Mouse (Mus musculus): ENCODE results near the gene Hoxb3.

Hoxb3 gene

DNA sequence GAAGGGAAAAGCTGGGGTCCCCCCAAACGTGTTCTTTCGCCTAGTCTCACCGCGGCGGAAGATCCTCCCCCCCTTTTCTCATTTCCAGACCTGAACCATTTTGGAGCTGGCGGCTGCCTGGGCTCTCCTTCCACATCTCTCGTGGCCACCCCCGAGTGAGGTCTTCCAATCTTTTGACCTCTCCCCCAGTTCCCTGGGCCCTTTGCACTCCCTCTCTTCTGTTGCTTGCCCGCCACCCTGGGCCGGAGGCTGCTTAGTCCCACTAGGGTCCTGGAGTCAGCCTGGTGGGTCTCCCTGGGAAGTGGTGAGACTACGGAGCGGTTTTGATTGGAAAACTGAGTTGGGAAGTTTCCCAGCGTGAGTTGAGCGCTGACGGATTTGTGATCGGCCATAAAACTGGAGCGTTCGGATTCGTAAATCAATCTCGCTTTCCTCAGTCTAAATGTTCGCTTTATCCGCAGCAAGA is 2.7 kb downstream of the Hoxb3 start:
- in situ Hi-C loops (cut with MboI; ENCODE audit: low pct_unique_long_range_greater_than_20kb in 1 of 2, low sequenced_read_pairs in 2 of 2, unreplicated experiment in 1 of 2) = loop anchor here in 1 of 2 experiments (10.0 to 25.0 kb wide), 2 partner anchors 151 to 687 kb away; partner anchors contain the start of gene Sp6

DNA sequence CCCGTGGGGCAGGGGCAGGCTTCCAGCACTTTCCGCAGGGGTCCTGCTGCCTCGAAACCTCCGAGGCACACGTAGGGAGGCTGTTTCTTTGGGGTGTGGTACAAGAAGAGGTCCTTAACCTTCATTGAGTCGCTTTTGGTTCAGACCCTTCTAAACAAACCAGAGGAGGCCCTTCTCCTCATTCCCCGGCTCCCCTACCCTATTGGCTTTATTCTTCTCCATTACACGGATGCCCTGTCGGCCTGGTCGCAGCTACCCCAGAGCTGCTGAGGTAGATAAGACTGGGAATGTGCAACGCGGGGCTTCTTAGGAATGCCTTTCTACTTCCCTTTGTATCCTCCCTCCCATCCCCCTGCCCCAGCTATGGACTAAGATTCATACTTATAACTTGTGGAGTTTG is 3.6 kb downstream of the Hoxb3 start:
- in situ Hi-C loops (cut with MboI; ENCODE audit: low pct_unique_long_range_greater_than_20kb in 1 of 2, low sequenced_read_pairs in 2 of 2, unreplicated experiment in 1 of 2) = loop anchor here in 1 of 2 experiments (10.0 to 25.0 kb wide), 2 partner anchors 152 to 686 kb away; partner anchors contain the start of gene Sp6

DNA sequence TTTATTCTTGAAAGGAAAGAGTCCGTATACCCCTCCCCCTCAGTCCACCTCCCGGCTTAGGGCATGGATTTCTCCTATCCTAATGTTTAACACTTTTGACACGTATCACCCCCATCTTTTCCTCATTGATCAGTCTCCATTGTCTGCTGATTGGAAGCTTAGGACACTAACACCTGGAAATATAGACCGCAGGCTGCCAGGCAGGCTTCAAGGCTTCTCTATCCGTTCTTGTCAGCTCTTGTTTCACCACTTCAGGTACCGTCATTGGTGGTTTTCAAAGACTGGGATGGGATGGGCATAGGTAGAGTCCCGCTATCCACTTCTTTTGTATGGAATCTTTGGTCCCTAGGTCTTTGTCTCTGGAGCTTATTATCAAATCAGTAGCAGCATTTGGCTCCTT is 4.0 kb downstream of the Hoxb3 start:
- in situ Hi-C loops (cut with MboI; ENCODE audit: low pct_unique_long_range_greater_than_20kb in 1 of 2, low sequenced_read_pairs in 2 of 2, unreplicated experiment in 1 of 2) = loop anchor here in 1 of 2 experiments (10.0 to 25.0 kb wide), 2 partner anchors 152 to 685 kb away; partner anchors contain the start of gene Sp6

DNA sequence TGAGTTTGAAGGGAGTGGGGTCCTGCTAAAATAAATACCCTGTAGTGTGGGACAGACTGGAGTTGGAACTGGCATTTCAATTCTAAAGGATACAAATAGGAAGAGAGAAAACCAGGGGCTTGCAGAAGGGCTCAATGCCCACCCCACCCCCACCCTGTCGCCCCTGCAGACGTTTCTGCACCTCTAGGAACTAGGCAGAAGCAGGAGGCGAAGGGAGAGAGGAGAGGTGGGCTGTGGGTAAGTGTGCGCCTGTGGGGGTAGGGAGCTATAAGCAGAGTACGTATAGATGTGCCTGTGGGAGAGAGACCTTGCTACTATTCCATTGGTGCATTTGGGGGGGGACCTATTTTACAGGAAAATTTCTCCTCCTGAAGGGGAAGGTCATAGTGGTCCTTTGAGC is 4.6 kb downstream of the Hoxb3 start:
- in situ Hi-C loops (cut with MboI; ENCODE audit: low pct_unique_long_range_greater_than_20kb in 1 of 2, low sequenced_read_pairs in 2 of 2, unreplicated experiment in 1 of 2) = loop anchor here in 1 of 2 experiments (10.0 to 25.0 kb wide), 2 partner anchors 153 to 685 kb away; partner anchors contain the start of gene Sp6

DNA sequence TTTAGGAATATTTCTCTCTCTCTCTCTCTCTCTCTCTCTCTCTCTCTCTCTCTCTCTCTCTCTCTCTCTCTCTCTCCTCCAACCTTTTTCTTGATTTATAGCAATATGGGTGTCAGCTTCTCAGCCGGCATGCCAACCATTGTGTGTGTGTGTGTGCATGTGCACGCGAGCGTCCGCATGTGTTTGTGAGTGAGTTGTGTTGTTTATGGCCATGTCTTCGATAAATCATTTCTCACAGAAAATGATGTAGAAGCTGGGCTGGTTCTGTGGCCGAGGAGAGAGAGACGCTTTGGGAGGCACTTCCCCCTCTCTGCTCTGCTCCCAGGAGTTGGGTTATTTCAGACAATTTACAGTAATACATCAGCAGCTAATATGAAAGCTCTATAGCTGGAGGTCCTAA is 5.5 kb downstream of the Hoxb3 start:
- in situ Hi-C loops (cut with MboI; ENCODE audit: low pct_unique_long_range_greater_than_20kb in 1 of 2, low sequenced_read_pairs in 2 of 2, unreplicated experiment in 1 of 2) = loop anchor here in 1 of 2 experiments (10.0 to 25.0 kb wide), 2 partner anchors 154 to 684 kb away; partner anchors contain the start of gene Sp6

DNA sequence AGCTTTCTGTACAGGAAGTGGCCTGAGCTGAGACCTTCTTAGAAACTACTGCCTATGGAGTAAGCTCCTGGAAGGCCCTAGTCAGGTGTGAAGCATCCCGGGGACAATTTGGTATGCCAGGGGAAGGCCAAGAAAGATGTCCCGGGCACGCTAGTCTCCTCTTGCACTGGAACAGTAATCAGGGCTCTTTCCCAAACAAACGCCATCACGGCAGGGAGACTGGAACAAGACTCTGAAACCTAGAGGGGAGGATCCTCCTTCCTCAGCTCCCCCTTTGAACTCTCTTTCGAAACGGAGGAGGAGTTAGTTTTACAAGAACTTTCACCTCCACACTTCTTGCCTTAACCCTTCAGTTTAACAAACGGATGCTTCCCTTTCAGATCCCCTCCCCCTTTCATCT is 9.0 kb downstream of the Hoxb3 start:
- in situ Hi-C loops (cut with MboI; ENCODE audit: low pct_unique_long_range_greater_than_20kb in 1 of 2, low sequenced_read_pairs in 2 of 2, unreplicated experiment in 1 of 2) = loop anchor here in 1 of 2 experiments (25.0 kb wide), 1 partner anchor 680 kb away; the partner anchor contains the start of gene Sp6

DNA sequence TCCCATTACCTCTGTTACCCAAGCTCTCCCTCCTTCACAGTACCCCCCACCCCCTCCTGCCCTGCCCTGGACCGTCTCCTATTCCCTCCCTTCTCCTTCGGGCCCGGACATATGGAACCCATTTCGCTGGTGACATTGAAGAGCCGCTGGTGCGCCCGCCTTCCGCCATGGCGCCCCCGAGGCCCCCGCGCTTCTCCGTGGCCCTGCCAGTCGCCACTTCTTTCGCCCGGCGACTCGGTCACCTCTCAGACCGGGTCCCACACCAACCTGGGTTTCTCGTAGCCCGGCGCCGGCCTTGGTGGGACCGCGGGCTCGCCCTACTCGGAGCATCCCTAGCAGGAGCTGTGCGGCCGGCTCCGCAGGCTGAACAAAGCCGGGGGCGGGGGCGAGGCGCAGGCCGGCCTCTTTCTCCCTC is 9.5 kb downstream of the Hoxb3 start:
- in situ Hi-C loops (cut with MboI; ENCODE audit: low pct_unique_long_range_greater_than_20kb in 1 of 2, low sequenced_read_pairs in 2 of 2, unreplicated experiment in 1 of 2) = loop anchor here in 1 of 2 experiments (25.0 kb wide), 1 partner anchor 680 kb away; the partner anchor contains the start of gene Sp6

DNA sequence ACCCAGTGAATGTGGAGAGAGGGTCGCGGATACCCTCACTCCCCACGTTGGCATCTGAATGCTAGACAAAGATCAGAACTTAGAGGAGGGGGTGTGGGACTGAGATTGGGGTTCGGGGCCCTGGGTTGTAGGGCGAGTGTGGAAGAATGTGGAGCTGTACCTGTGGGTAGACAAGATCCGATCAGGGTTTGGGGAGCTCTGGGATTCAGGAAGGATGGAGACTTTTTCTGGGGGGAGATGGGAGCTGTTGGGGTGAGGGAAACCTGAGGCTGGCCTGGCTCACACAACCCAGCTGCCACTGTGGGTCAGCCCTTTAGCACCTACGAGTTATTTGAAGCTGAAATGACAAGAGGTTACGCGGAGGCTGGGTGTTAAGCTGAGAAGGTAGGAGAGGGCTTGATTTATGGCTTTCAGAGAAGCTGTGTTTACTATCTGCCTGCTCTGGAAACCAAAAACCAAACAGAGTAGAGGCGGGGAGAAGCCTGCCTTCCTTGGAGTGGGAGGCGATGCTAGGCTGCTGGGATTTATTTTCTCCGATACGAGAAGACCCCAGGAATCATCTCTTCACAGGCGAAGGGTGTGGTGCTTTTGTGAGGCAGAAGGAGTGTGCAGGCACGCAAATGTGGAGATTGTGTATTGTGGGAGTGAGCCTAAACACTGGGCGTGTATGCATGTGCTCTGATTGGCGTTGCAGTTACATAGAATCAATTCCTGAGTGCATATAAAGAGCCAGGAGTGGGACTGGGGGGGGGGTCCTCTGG is 10.3 kb downstream of the Hoxb3 start:
- in situ Hi-C loops (cut with MboI; ENCODE audit: low pct_unique_long_range_greater_than_20kb in 1 of 2, low sequenced_read_pairs in 2 of 2, unreplicated experiment in 1 of 2) = loop anchor here in 1 of 2 experiments (25.0 kb wide), 1 partner anchor 679 kb away; the partner anchor contains the start of gene Sp6

DNA sequence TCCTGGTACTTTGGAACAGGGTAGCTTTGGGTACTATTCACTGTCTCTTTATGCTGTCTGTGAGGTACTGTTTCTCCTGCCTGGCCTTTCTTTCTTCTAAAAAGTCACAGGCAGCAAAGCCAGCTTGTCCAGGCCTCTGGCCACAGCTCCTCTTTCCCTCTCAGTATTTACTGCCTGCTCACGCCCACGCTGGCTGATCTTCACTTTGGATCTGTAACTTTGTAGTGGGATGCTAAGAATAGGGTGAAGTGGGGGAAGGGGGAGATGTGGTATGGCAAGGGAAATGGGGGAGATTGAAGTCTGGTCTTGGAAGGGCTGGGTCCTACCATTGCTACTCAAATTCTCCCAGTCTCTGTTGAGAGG is 10.9 kb downstream of the Hoxb3 start:
- in situ Hi-C loops (cut with MboI; ENCODE audit: low pct_unique_long_range_greater_than_20kb in 1 of 2, low sequenced_read_pairs in 2 of 2, unreplicated experiment in 1 of 2) = loop anchor here in 1 of 2 experiments (25.0 kb wide), 1 partner anchor 678 kb away; the partner anchor contains the start of gene Sp6

DNA sequence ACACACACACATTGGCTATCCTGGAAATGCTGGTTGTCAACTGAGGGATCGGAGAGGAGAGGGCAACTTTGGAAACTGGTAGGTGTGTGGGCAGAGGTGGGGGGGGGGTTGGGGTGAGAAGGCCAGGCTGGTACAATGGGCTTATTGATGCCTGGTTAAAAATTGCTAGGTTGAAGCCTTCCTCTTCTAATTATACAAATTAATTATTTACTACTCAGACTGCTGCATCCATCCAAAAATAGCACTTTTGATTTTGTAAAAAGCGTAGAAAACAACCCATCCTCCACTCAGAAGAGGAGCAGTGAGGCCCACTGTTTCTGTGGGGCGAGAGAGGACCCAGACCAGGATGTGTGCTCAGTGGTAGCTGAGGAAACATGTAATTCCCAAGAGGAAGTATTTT is 11.9 kb downstream of the Hoxb3 start:
- in situ Hi-C loops (cut with MboI; ENCODE audit: low pct_unique_long_range_greater_than_20kb in 1 of 2, low sequenced_read_pairs in 2 of 2, unreplicated experiment in 1 of 2) = loop anchor here (5.0 to 25.0 kb wide), 2 partner anchors 38 to 677 kb away; partner anchors contain the start of gene Sp6 (in 1 of the 2)

DNA sequence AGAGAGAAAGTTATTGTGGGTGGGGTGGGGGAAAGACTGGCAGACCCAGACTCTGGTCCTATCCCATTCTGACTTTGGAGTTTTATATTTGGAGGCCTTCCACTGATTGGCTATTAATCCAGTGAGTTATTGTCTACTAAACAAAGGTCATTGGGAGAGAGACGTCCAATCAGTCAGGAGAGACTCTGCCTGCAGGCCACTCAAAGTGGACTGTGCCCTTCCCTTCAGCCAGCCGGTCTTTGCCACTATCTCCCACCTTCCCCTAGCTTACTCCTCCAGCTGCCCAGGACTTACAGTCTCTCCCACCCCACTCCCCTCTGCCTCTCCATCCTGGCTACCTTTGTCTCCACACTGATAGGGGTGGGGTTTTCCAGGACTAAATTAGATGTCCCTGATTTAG is 13.5 kb downstream of the Hoxb3 start:
- in situ Hi-C loops (cut with MboI; ENCODE audit: low pct_unique_long_range_greater_than_20kb in 1 of 2, low sequenced_read_pairs in 2 of 2, unreplicated experiment in 1 of 2) = loop anchor here (5.0 to 25.0 kb wide), 2 partner anchors 39 to 676 kb away; partner anchors contain the start of gene Sp6 (in 1 of the 2)

DNA sequence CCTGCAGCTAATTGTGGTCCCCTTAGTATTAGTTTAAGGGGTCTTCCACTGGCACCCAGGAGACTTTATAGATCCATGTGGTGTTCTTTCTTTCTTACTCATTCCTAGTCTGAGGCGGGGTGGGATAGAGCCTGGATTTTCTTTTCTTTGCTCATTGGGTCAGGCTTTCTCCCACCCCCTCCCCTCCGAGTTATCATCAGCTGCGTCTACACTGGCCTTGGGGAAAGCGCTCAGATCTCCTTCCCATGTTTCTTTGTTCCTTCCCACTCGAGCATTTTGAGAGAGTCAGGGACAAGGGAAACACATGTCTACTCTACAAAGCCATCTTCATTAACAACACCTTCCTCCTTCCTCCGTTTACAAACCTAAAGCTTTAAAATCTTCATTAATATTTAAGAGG is 13.9 kb downstream of the Hoxb3 start:
- in situ Hi-C loops (cut with MboI; ENCODE audit: low pct_unique_long_range_greater_than_20kb in 1 of 2, low sequenced_read_pairs in 2 of 2, unreplicated experiment in 1 of 2) = loop anchor here (5.0 to 25.0 kb wide), 2 partner anchors 40 to 675 kb away; partner anchors contain the start of gene Sp6 (in 1 of the 2)

DNA sequence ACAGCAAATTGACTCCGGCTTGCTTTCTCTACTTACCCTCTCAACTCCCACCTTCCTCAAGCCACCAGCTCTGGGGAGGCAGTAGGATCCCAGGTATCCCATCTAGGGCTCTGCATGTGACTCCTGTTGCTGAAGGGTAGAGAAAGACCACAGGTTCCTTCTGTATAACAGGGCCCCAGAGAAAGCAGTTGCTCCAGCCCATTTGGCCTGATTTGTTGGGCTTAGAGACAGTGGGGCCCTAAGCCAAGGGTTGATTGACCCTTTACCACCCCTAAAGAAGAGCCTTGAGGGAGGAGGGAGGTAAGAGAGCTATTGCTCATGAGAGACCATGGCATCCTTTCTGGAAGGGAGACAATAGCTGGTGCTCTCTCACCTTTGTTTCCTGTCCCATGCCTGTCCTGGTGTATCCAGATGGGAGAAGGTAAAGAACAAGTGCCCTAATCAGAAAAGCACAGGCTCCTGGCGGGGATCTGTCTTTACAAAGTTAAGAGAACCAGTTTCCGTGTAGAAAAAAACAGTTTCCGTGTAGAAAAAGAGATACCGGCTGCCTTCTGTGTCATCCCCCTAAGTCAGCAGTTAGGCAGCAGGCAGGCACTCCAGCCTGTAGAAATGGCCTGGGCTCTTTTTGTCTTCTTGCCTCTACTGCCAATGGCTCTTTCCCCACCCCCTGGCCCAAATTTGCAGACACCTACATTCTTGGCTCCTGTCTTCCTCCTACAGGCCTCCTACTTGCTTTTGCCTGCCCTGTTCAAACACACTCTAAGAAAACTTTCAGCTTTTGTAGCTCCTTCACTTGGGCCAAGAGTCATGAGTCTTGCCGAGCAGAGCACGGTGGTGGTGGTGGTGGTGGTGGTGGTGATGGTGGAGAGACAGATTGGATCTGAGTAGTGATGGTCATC is 16.1 kb downstream of the Hoxb3 start:
- in situ Hi-C loops (cut with MboI; ENCODE audit: low pct_unique_long_range_greater_than_20kb in 1 of 2, low sequenced_read_pairs in 2 of 2, unreplicated experiment in 1 of 2) = loop anchor here (5.0 to 25.0 kb wide), 2 partner anchors 42 to 673 kb away; partner anchors contain the start of gene Sp6 (in 1 of the 2)

DNA sequence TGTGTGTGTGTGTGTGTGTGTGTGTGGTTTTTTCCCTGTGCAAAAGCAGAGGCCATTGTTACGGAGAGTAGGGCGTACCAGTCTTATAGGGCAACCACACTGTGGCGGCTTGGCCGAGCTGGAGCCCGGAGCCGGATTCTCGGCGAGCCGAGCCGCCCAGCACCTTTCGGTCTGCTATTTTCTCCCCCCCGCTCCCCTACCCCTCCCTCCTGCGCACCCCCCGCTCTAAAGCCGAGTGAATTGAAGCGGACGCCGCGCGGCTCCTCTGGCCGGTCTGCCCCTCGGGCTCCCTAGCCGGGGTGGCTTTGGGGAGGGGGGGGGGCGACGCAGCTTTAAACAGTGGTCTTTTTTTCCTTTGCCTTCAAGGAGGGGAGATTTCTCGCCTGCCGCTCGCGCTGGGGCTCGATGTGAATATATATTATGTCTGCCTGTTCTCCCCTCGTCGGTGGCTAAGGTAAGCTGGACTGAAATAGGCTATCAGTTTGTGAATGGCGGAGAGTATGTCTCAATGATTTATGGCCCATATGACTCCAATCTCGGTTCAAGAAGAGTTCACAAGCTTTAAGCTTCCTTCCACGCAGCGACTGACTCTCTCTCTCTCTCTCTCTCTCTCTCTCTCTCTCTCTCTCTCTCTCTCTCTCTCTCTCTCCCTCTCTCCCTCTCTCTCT is 17.7 kb downstream of the Hoxb3 start:
- in situ Hi-C loops (cut with MboI; ENCODE audit: low pct_unique_long_range_greater_than_20kb in 1 of 2, low sequenced_read_pairs in 2 of 2, unreplicated experiment in 1 of 2) = loop anchor here in 1 of 2 experiments (25.0 kb wide), 1 partner anchor 671 kb away; the partner anchor contains the start of gene Sp6

DNA sequence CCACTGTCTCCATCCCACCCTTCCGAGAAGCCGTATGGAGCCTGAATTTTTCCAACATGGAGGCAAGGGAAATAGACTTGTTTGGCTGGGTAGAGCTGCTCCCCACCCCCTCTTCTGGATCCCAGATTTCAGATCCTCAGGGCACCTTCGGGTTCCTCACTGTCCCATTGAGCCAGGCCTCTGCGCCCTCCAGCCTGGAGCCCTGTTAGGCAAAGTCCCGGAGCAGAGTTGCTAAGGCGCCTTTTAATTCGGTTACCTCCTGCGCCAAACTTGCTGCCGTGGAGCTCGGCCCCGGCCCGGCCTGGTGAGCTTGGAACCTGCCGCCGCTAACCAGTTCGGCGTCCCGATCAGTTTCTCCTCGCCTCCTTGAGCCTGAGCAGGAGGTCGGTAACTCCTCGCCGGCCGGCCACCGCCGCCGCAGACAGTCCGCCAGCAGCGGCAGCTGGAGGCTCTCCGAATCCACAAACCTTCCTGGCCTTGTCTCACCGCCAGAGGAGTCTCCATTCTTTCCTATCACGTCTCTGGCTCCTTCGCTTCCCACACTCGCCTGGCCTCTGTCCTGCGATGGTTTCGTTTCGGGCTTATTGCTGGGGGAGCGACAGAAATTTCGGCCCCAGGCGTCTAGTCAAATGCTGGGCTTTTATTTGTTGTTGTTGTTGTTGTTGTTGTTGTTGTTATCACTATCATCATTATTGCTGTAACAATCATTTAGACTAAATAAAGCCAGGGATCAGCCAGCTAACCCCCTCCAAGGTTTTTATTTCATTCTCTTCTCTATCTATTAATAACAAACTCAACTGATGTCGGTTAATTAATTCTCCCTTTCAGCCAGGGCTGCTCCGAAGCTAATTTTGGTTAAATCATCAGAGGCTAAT is 18.8 kb downstream of the Hoxb3 start:
- in situ Hi-C loops (cut with MboI; ENCODE audit: low pct_unique_long_range_greater_than_20kb in 1 of 2, low sequenced_read_pairs in 2 of 2, unreplicated experiment in 1 of 2) = loop anchor here in 1 of 2 experiments (25.0 kb wide), 1 partner anchor 670 kb away; the partner anchor contains the start of gene Sp6

DNA sequence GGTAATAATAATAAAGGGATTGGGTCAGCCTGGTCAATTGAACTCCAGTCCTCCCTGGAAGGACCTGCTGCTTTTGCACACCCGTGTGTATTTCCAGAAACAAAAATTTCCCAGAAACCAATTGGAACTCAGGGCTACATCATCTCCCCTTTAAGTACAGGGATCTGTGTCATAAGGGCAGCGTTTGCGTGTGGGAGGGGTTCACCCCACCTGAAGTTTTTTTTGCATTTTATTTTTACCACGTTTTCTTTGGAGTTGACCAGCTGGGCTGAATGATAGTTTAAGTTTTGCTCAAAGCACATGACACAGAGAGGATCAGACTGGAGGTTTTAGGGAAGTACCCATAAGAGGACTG is 19.4 kb downstream of the Hoxb3 start:
- in situ Hi-C loops (cut with MboI; ENCODE audit: low pct_unique_long_range_greater_than_20kb in 1 of 2, low sequenced_read_pairs in 2 of 2, unreplicated experiment in 1 of 2) = loop anchor here in 1 of 2 experiments (25.0 kb wide), 1 partner anchor 670 kb away; the partner anchor contains the start of gene Sp6
